Mouse (Mus musculus) adrenal gland (tissue): ENCODE results near the gene Zfp599.
"Not testable (repeated sequence)": the region's sequence is repeated elsewhere in the genome, so short reads cannot be mapped to it uniquely, and the experiment has no call there.

Source experiments
- intact Hi-C: fragments of 180-260 bp; cut with DNase I; formaldehyde crosslinking; loops from one replicate; pipeline ENCODE4 v1.15.1; 2025
- long read RNA-seq, 2 experiments: library from polyadenylated mRNA; unstranded; transcript quantifications; one replicate each; pipeline ENCODE4 v2.0.0; 2020; ENCODE audit warnings: borderline replicate concordance in 1 of 2; ENCODE audit not compliant: insufficient replicate concordance in 1 of 2

The Zfp599 gene
- long read RNA-seq, experiment 1 = 0 reads
- long read RNA-seq, experiment 2 = 0 reads

GRCm38 (mm10) chr9:22259184-22260091 is at the start of gene Zfp599:
Gene Zfp599, minus strand, starts transcription at chr9:22259895.
- intact Hi-C loops = no loop called here

GRCm38 (mm10) chr9:22307920-22308262 is 48.2 kb upstream of the Zfp599 start:
- intact Hi-C loops = not testable (repeated sequence)

GRCm38 (mm10) chr9:22307156-22307919 is 47.6 kb upstream of the Zfp599 start, which contains the start of gene Zfp810:
Gene Zfp810, minus strand, starts transcription at chr9:22307648.
- intact Hi-C loops = no loop called here

- intact Hi-C loops = no loop called here
Measured at GRCm38 (mm10) chr9:22306726-22307125, 47.0 kb upstream of the Zfp599 start.

GRCm38 (mm10) chr9:22302199-22302598 is 42.5 kb upstream of the Zfp599 start:
- intact Hi-C loops = no loop called here

- intact Hi-C loops = no loop called here
Measured at GRCm38 (mm10) chr9:22278733-22279132, 19.0 kb upstream of the Zfp599 start.

GRCm38 (mm10) chr9:22268886-22269285 is 9.2 kb upstream of the Zfp599 start:
- intact Hi-C loops = no loop called here

GRCm38 (mm10) chr9:22262611-22263010 is 2.9 kb upstream of the Zfp599 start:
- intact Hi-C loops = no loop called here

GRCm38 (mm10) chr9:22261594-22261993 is 1.9 kb upstream of the Zfp599 start:
- intact Hi-C loops = no loop called here

- intact Hi-C loops = no loop called here
Measured at GRCm38 (mm10) chr9:22260092-22260422, 362 bp upstream of the Zfp599 start.

- intact Hi-C loops = no loop called here
Measured at GRCm38 (mm10) chr9:22258784-22259183, 911 bp downstream of the Zfp599 start.

GRCm38 (mm10) chr9:22256579-22256978 is 3.1 kb downstream of the Zfp599 start:
- intact Hi-C loops = no loop called here

GRCm38 (mm10) chr9:22244242-22244641 is 15.5 kb downstream of the Zfp599 start:
- intact Hi-C loops = no loop called here

GRCm38 (mm10) chr9:22240001-22240400 is 19.7 kb downstream of the Zfp599 start:
- intact Hi-C loops = no loop called here

GRCm38 (mm10) chr9:22230556-22230955 is 29.1 kb downstream of the Zfp599 start:
- intact Hi-C loops = loop anchor here (10.0 kb wide), 1 partner anchor 174 kb away; no protein-coding TSS in a partner anchor

GRCm38 (mm10) chr9:22230061-22230460 is 29.6 kb downstream of the Zfp599 start:
- intact Hi-C loops = loop anchor here (10.0 kb wide), 1 partner anchor 175 kb away; no protein-coding TSS in a partner anchor

- intact Hi-C loops = loop anchor here (10.0 kb wide), 2 partner anchors 165 to 175 kb away; no protein-coding TSS in a partner anchor
Measured at GRCm38 (mm10) chr9:22229386-22230026, 30.2 kb downstream of the Zfp599 start.

- intact Hi-C loops = loop anchor here (2.0 to 10.0 kb wide), 2 partner anchors 62 to 162 kb away; no protein-coding TSS in a partner anchor
Measured at GRCm38 (mm10) chr9:22226846-22227245, 32.8 kb downstream of the Zfp599 start.

GRCm38 (mm10) chr9:22226389-22226673 is 33.4 kb downstream of the Zfp599 start:
- intact Hi-C loops = loop anchor here (2.0 to 10.0 kb wide), 2 partner anchors 62 to 162 kb away; no protein-coding TSS in a partner anchor

GRCm38 (mm10) chr9:22225581-22226388 is 33.9 kb downstream of the Zfp599 start, which contains the start of gene Zfp809:
Gene Zfp809, plus strand, starts transcription at chr9:22225714.
- intact Hi-C loops = loop anchor here (2.0 to 10.0 kb wide), 2 partner anchors 61 to 161 kb away; no protein-coding TSS in a partner anchor
